In genomic region chr3:88174894-88175293, GRCm38 (mm10) we compare ENCODE assay signal across 21 mouse cellular contexts. TPM values are rescaled to one million over a fixed set of nuclear protein-coding genes. Genes with fewer than 3 reads are reported as not detected.
DNase-seq lines count a peak whose midpoint lies in the region; ATAC-seq and TF ChIP-seq lines count a peak whose summit lies in the region.
"Had no signal": no experiment of that assay in that cellular context is flagged by ENCODE, and none has a peak within 500 bp of the region (broad histone marks: within the 10 kb centered on the region; RNA-seq: fewer than 3 reads in every experiment).

No protein-coding gene starts in this region.

- H3K27ac ChIP-seq in gastrocnemius, adult 2 months: peak overlapping the region; percentile 88
- peak overlapping the region; percentile 21; the same call in 1 of the 2 replicates for H3K27ac ChIP-seq in brown adipose tissue, adult 24 weeks (replicated peaks; ENCODE audit: low read depth, low read length)
- no peak overlapping the region for H3K27ac ChIP-seq in forebrain, embryonic 12.5 days
- H3K27ac ChIP-seq: embryonic facial prominence, embryonic 13.5 days; embryonic facial prominence, embryonic 15.5 days; forebrain, embryonic 10.5 days; forebrain, embryonic 13.5 days; forebrain, embryonic 15.5 days had no signal

- H3K9me3 ChIP-seq in forebrain, embryonic 12.5 days: no peaks in the 10 kb centered on the region
- H3K9me3 ChIP-seq: embryonic facial prominence, embryonic 13.5 days; embryonic facial prominence, embryonic 15.5 days; forebrain, embryonic 10.5 days; forebrain, embryonic 13.5 days; forebrain, embryonic 15.5 days had no signal

- 95% methylated on average over 2 of the region's 2 CpGs for WGBS in forebrain, embryonic 12.5 days

- peak; percentile 34 to 80 for DNase-seq in adrenal gland, adult (ENCODE audit: inconsistent age in 2 of 2, low spot score in 1 of 2)
- no peak for DNase-seq in adrenal gland, postnatal 14 days
- no peak for DNase-seq in gastrocnemius, adult 2 months
- DNase-seq in gastrocnemius, postnatal 4 days (ENCODE audit: low spot score in 2 of 2): no peak
- peak; percentile 28 for DNase-seq in 3T3-L1 (ENCODE audit: low read depth, low spot score)
- DNase-seq: adrenal gland, postnatal 25 days; cerebellum, adult 11 months; cerebellum, adult 18-20 months; cerebellum, adult 8-10 months; cerebellum, adult 9-11 months; cerebellum, postnatal 14 days; cerebellum, postnatal 36 days; embryo, embryonic 11 days had no signal

- H3K4me3 ChIP-seq in gastrocnemius, adult 2 months: no peak overlapping the region
- H3K4me3 ChIP-seq in brown adipose tissue, adult 24 weeks (ENCODE audit: insufficient read depth, low read depth, low read length): no peak overlapping the region
- H3K4me3 ChIP-seq in forebrain, embryonic 12.5 days (replicated peaks): no peak overlapping the region
- H3K4me3 ChIP-seq: embryonic facial prominence, embryonic 13.5 days; embryonic facial prominence, embryonic 15.5 days; erythroblast, embryonic 14.5 days; forebrain, embryonic 10.5 days; forebrain, embryonic 13.5 days; forebrain, embryonic 15.5 days had no signal

- ATAC-seq in forebrain, embryonic 12.5 days (ENCODE audit: low FRiP score): no peak
- ATAC-seq: forebrain, embryonic 13.5 days; forebrain, embryonic 15.5 days had no signal

- no peak overlapping the region for H3K9ac ChIP-seq in forebrain, embryonic 12.5 days
- H3K9ac ChIP-seq: embryonic facial prominence, embryonic 13.5 days; embryonic facial prominence, embryonic 15.5 days; forebrain, embryonic 13.5 days; forebrain, embryonic 15.5 days had no signal

- H3K4me1 ChIP-seq in brown adipose tissue, adult 24 weeks (ENCODE audit: control insufficient read depth, insufficient read depth, insufficient read length, low read length): peaks cover 4% of the 10 kb centered on the region
- peaks cover 7% of the 10 kb centered on the region for H3K4me1 ChIP-seq in forebrain, embryonic 12.5 days

- peaks cover 28% of the 10 kb centered on the region for H3K36me3 ChIP-seq in forebrain, embryonic 12.5 days (replicated peaks)

- H3K4me2 ChIP-seq in forebrain, embryonic 12.5 days: no peak overlapping the region
- H3K4me2 ChIP-seq: embryonic facial prominence, embryonic 13.5 days; embryonic facial prominence, embryonic 15.5 days; forebrain, embryonic 13.5 days; forebrain, embryonic 15.5 days had no signal

- H3K27me3 ChIP-seq in forebrain, embryonic 12.5 days: no peaks in the 10 kb centered on the region
- H3K27me3 ChIP-seq: embryonic facial prominence, embryonic 13.5 days; embryonic facial prominence, embryonic 15.5 days; forebrain, embryonic 13.5 days; forebrain, embryonic 15.5 days had no signal

- intact Hi-C loops in gastrocnemius, adult 2 months (cut with DNase I): loop anchor here (2.0 kb wide), 1 partner anchor 90 kb away; no protein-coding TSS in a partner anchor

- TF ChIP-seq CTCF in gastrocnemius, adult 2 months (IDR thresholded peaks at IDR 0.05): no peak

RNA-seq across cellular contexts. Expression of gene Mef2d, which starts 32.7 kb away (rescaled TPM):
- total RNA-seq in adrenal gland, postnatal 14 days (2021): 92.9 and 98.4 TPM in 2 replicates
- total RNA-seq in gastrocnemius, adult 2 months (2021): 100 to 1,000 TPM; 173 to 184 TPM
- 100 to 1,000 TPM; 160 to 174 TPM for total RNA-seq in gastrocnemius, postnatal 4 days (2021)
- 34.8 and 50.0 TPM in 2 replicates for polyA plus RNA-seq in brown adipose tissue, adult 24 weeks (2012; ENCODE audit: insufficient read depth, insufficient read length, missing spikeins)
- polyA plus RNA-seq in forebrain, embryonic 12.5 days (2016; fragmentation: Nextera tagmentation; extraction: Ambion mirVana): 17.7 and 20.3 TPM in 2 replicates

Comparison
In these comparisons a context has a peak if more than half of its experiments do, and no peak if none do; other contexts are left out.
1. DNase-seq: peak in adrenal gland, adult (2 of 2) and 3T3-L1 (single experiment); none in adrenal gland, postnatal 14 days (single experiment), gastrocnemius, adult 2 months (single experiment) and gastrocnemius, postnatal 4 days (0 of 2).